Mouse (Mus musculus) lung, postnatal 10 days (tissue): ENCODE measurements around the gene Mxd3.

Source experiments
- DNase-seq: peaks from one replicate; pipeline ENCODE4 v3.0.0; 2021

Gene Mxd3

GRCm38 (mm10) chr13:55330567-55331400, 1.2 kb upstream of the Mxd3 start:
- no peak for DNase-seq

DNA sequence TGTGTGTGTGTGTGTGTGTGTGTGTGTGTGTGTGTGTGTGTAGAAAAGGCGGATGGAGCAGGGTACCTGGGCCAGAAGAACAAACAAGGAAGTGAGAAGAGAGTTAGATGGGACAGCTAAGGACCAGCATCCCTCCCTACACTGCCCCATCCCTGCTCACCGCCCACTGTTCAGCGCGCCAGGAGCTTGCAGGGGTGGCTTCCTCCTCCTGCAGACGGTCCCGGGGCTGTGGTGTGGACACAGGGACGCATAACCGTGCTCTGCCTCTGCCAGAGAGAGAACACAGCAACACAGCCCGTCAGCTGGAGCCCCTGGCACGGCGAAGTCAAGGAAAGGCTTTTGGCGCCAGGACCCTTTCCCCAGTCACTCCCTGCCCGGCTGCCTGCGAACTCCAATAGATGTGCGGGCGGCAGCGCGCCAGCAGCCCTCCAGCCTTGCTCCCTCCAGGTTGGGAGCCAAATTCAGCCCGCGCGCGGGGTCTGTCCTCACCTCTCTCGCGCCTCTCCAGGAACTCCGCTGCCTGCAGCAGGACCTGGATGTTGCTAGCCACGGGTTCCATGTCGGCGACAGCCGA, 427 bp downstream of the Mxd3 start:
- DNase-seq = peak; percentile 40

DNA sequence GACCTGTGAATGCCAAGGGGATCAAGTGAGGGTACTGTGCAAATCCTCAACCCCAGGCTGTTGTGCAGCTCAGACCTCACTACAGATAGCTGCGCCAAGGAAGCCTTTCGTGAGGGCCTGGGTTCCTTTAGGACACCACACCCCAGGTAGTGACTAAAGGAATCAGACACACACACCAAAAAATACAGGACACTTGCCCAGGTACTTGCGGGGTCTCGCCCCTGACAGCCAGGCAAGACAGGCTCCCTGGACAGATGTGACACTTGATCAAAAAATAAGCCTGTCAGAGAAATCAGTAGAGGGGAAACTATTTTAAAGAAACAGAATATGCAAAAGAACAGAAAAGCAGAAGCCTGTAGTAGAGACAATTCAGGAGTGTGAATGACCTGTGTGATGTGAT, 982 bp downstream of the Mxd3 start:
- no peak for DNase-seq

GRCm38 (mm10) chr13:55328171-55328570, 1.5 kb downstream of the Mxd3 start:
- DNase-seq = no peak

- DNase-seq = peak; percentile 94
Measured at GRCm38 (mm10) chr13:55327633-55328032, 2.0 kb downstream of the Mxd3 start.

DNA sequence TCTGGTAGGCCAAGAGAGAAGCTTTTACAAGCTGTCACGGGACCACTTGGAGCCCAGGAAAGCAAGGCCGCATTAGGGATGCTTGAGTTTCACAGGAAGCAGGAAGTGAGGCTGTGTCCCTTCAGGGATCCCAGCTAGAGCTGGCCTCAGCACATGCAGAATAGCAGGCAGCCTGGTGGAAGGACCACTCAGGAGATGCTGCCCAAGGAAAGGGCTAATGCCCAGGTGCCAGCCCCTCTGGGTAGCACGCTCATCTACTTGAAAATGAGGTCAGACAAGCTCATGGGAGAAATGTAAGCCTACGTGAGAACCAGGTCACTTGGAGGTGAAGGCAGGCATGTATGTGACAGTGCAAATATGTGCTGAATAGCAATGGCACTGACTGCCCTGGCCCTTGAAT, 2.5 kb downstream of the Mxd3 start:
- no peak for DNase-seq

GRCm38 (mm10) chr13:55325596-55325995, 4.0 kb downstream of the Mxd3 start:
- DNase-seq = no peak

GRCm38 (mm10) chr13:55322130-55322825, 7.3 kb downstream of the Mxd3 start:
- DNase-seq = peak; percentile 59

GRCm38 (mm10) chr13:55321434-55322129, 8.0 kb downstream of the Mxd3 start, which contains the start of gene Rab24:
Gene Rab24 (minus strand): TSS chr13:55321946.
- peak; percentile 92 for DNase-seq

- peak; percentile 19 for DNase-seq
Measured at GRCm38 (mm10) chr13:55319931-55320533, 9.6 kb downstream of the Mxd3 start, which contains the start of gene Prelid1. Gene Prelid1 (plus strand): TSS chr13:55320500.

DNA sequence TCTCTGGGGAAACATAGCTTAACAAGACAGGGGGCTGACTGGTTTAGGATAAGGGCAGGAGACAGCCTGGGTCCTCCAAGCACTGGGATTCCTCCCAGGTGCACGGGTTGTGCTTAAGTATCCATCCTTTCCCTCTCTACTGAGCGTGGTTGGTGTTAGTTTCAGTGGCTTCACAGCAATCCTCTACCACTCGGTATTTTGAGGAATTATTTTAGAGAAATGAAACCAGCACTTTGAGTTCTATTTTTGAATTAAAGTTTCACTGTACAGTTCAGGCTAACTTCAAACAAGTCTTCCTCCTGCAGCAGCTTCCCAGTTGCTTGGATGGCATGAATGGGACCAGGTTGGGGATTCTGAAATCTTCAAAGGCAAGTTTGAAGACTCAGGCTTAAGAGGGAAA, 11.3 kb downstream of the Mxd3 start:
- no peak for DNase-seq

- no peak for DNase-seq
Measured at GRCm38 (mm10) chr13:55314891-55315412, 14.7 kb downstream of the Mxd3 start.

DNA sequence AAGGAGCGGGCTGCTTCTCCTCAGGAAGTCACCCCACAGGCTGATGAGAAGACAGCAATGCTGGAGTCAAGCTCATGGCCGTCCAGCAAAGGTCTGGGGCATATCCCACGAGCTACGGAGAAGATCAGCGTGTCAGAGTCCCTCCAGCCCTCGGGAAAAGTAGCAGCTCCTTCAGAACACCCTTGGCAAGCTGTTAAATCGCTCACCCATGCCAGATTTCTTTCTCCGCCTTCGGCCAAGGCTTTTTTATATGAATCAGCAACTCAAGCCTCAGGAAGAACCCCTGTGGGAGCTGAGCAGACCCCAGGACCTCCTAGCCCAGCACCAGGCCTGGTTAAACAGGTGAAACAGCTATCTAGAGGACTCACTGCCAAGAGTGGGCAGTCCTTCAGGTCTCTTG, 16.6 kb downstream of the Mxd3 start:
- DNase-seq = no peak

- no peak for DNase-seq
Measured at GRCm38 (mm10) chr13:55312028-55312630, 17.5 kb downstream of the Mxd3 start.

- DNase-seq = no peak
Measured at GRCm38 (mm10) chr13:55300913-55301312, 28.7 kb downstream of the Mxd3 start.

DNA sequence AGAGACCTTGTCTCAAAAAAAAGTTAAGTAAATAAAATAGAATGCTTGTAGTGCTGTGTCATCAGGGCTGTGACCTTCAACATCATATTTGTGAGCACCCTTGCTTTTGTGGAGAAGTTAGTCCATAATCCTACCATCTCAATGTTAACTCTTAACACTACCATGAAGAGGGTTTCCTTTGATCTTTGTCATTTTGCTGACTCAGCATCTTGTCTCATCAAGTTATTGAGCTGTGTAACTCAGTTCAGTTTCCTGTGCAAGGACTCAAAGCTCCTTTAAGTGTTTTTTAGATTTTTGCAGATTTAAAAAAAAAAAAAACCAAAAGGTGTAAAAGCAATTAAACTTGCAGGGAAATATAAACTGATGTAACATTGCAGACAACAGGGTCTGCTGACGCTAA, 32.9 kb downstream of the Mxd3 start:
- DNase-seq = no peak

- DNase-seq = no peak
Measured at GRCm38 (mm10) chr13:55288854-55289253, 40.8 kb downstream of the Mxd3 start.

DNA sequence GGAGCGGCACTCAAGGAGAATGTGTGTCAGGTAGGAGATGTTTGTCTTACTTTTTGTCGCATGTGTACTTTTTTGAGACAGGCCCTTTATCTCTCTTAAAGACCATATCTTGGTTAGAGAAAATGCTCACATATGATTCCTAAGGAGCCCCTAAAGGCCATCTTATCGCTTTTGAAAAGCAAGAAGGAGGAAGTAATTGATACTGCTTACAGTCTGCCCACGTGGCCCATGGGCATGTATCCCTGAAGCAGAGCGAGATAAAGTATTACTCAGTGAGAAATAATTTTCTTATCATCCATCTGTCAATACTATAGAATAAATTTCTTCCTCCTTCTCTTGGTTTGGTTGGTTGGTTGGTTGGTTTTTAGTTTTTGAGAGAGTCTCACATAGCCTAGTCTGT, 52.0 kb downstream of the Mxd3 start:
- no peak for DNase-seq

GRCm38 (mm10) chr13:55277203-55277602, 52.4 kb downstream of the Mxd3 start:
- DNase-seq = no peak
